Mouse (Mus musculus): ENCODE measurements around the gene Mapkapk5. TPM values are rescaled to one million over a fixed set of nuclear protein-coding genes. Genes with fewer than 3 reads are reported as not detected.

The Mapkapk5 gene
- total RNA-seq, 2 experiments from 2014 or later, result 135 to 186 TPM

DNA sequence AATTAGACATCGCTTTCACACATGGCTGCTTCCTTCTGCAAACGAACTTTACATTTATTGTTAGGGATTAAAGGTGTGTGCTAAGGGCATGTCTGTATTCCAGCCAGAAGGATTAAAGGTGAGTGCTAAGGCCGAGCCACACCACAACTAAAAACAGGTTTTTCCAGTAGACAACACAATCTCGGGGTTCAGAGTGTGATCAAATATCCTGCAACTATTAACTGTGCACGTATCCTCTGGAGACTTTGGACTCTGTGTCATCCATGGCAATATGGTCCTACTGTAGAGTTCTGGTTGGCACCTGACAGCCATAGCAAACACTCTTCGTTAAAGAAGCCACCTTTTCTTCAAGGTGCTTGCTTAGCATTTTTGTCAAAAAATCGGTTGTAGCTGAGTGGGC lies 35.7 kb downstream of the Mapkapk5 start:
- ATAC-seq (replicated peaks; ENCODE audit: low FRiP score, low TSS enrichment, poor library complexity, severe bottlenecking), result no peak

DNA sequence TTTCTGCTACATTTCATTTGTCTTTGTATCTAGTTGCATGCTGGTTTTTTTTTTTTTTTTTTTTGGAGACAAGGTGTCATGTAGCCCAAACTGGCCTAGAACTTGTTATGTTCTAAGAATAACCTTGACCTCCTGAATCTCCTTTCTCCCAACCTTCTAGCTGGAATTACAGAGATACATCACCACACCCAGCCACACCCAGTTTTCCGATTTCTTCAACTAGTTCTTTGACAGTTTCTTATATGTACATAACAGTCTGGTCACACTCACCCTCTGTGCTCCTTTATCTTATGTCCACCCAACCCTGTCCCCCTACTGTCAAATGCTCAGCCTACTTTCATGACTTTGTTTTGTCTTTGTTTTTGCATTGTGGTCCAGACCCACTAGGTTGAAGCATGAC lies 38.9 kb downstream of the Mapkapk5 start:
- no peak for ATAC-seq (replicated peaks; ENCODE audit: low FRiP score, low TSS enrichment, poor library complexity, severe bottlenecking)

GRCm38 (mm10) chr5:121503231-121503630 lies 42.5 kb downstream of the Mapkapk5 start, which contains the start of gene Adam1b:
Adam1b (minus strand) TSS chr5:121503435.
- ATAC-seq (replicated peaks; ENCODE audit: low FRiP score, low TSS enrichment, poor library complexity, severe bottlenecking), result no peak

- peak; percentile 72 for ATAC-seq (replicated peaks; ENCODE audit: low FRiP score, low TSS enrichment, poor library complexity, severe bottlenecking)
Observed at GRCm38 (mm10) chr5:121501424-121501996, 44.2 kb downstream of the Mapkapk5 start.

DNA sequence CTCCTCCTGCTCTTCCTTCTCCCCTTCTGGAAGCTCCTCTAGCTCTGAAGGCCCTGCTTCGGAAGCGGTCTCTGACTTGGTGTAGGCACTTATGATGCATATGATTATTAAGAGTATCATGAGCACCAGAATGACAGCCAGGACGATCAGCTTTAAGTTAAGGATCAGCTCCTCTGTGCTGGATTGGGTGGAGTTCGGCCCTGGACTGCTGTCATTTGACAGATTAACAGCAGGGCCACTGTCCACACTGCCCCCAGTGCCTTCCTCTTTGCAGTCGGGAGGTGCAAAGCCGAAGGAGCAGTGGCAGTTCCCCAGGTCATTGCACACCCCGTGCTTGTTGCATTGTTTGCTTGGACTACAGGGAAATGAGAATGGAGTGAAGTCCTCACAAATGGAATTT lies 45.0 kb downstream of the Mapkapk5 start:
- ATAC-seq (replicated peaks; ENCODE audit: low FRiP score, low TSS enrichment, poor library complexity, severe bottlenecking), result peak; percentile 64

- no peak for ATAC-seq (replicated peaks; ENCODE audit: low FRiP score, low TSS enrichment, poor library complexity, severe bottlenecking)
Observed at GRCm38 (mm10) chr5:121493305-121493704, 52.4 kb downstream of the Mapkapk5 start.

DNA sequence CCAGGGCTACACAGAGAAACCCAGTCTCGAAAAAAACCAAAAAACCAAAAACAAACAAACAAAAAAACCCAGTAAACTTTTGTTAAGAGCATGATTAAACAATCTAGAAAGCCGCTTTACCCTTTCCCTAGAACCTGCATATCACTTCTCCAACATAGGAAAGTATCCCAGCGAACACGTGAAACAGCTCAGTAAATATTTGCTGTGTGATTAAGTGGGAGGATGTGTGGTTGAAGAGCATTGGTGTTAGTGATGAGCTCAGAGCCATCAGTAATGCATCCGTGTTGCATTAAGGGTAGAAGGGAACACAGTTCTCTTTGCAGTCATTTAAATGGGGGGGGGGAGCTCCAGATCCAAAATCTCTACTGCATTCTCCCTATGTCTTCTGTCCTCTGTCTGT lies 60.9 kb downstream of the Mapkapk5 start:
- ATAC-seq (replicated peaks; ENCODE audit: low FRiP score, low TSS enrichment, poor library complexity, severe bottlenecking), result no peak

DNA sequence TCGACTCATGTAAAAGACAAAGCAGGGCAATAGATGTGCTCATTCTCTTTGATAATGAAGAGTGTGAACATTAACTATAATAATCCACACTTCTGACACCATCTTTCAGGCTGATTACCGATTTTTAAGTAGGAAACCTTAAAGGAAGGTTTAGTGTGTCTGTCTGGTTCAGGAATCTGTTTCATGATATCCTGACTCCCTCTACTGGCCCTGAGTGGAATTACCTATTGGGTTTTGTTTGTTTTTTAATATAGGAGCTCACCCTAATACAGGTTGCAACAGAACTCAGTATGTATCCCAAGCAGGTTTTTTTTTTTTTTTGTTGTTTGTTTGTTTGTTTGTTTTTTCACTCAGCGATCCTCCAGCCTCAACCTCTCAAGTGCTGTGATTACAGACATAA lies 68.0 kb downstream of the Mapkapk5 start:
- peak; percentile 38; the same call in 1 of the 2 replicates for ATAC-seq (replicated peaks; ENCODE audit: low FRiP score, low TSS enrichment, poor library complexity, severe bottlenecking)

GRCm38 (mm10) chr5:121476040-121476439 lies 69.7 kb downstream of the Mapkapk5 start:
- peak; percentile 85 for ATAC-seq (replicated peaks; ENCODE audit: low FRiP score, low TSS enrichment, poor library complexity, severe bottlenecking)

Other genes with a start within 250 kb of the Mapkapk5 start
- 41.4 and 52.5 TPM in 2 replicates for gene Trafd1, start 160.3 kb downstream of the Mapkapk5 start, total RNA-seq (2014; fragmentation: Nextera tagmentation)
- gene Trafd1, start 160.3 kb downstream of the Mapkapk5 start, total RNA-seq (2017), result 15.5 and 39.2 TPM in 2 replicates
- 45.2 and 47.0 TPM in 2 replicates for gene Naa25, start 148.0 kb downstream of the Mapkapk5 start, total RNA-seq (2014; fragmentation: Nextera tagmentation)
- 78.7 and 127 TPM in 2 replicates for gene Naa25, start 148.0 kb downstream of the Mapkapk5 start, total RNA-seq (2017)
- gene Tmem116, start 94.0 kb downstream of the Mapkapk5 start, total RNA-seq (2014; fragmentation: Nextera tagmentation), result not detected in 2 replicates
- gene Tmem116, start 94.0 kb downstream of the Mapkapk5 start, total RNA-seq (2017), result 2.3 TPM in 1 of 2 replicates, not detected in the other
- 191 and 257 TPM in 2 replicates for gene Erp29, start 93.4 kb downstream of the Mapkapk5 start, total RNA-seq (2014; fragmentation: Nextera tagmentation)
- gene Erp29, start 93.4 kb downstream of the Mapkapk5 start, total RNA-seq (2017), result 422 and 491 TPM in 2 replicates
- 0.39 TPM in 1 of 2 replicates, not detected in the other for gene Adam1b, start 42.5 kb downstream of the Mapkapk5 start, total RNA-seq (2014; fragmentation: Nextera tagmentation)
- not detected in 2 replicates for gene Adam1b, start 42.5 kb downstream of the Mapkapk5 start, total RNA-seq (2017)
- gene Adam1a, start 423 bp downstream of the Mapkapk5 start, total RNA-seq (2014; fragmentation: Nextera tagmentation), result 1.4 and 3.0 TPM in 2 replicates
- 2.9 and 5.0 TPM in 2 replicates for gene Adam1a, start 423 bp downstream of the Mapkapk5 start, total RNA-seq (2017)
- gene Gm42878, start 423 bp downstream of the Mapkapk5 start, total RNA-seq (2014; fragmentation: Nextera tagmentation), result not detected in 2 replicates
- gene Gm42878, start 423 bp downstream of the Mapkapk5 start, total RNA-seq (2017), result not detected in 2 replicates
- gene Aldh2, start 47.9 kb upstream of the Mapkapk5 start, total RNA-seq (2014; fragmentation: Nextera tagmentation), result 98.2 and 116 TPM in 2 replicates
- gene Aldh2, start 47.9 kb upstream of the Mapkapk5 start, total RNA-seq (2017), result 189 and 268 TPM in 2 replicates
- gene Acad12, start 73.0 kb upstream of the Mapkapk5 start, total RNA-seq (2014; fragmentation: Nextera tagmentation), result 1.8 and 2.4 TPM in 2 replicates
- gene Acad12, start 73.0 kb upstream of the Mapkapk5 start, total RNA-seq (2017), result 0.38 and 2.6 TPM in 2 replicates
- 6.2 and 14.2 TPM in 2 replicates for gene Acad10, start 114.6 kb upstream of the Mapkapk5 start, total RNA-seq (2014; fragmentation: Nextera tagmentation)
- 1.4 and 6.3 TPM in 2 replicates for gene Acad10, start 114.6 kb upstream of the Mapkapk5 start, total RNA-seq (2017)
- gene Brap, start 114.7 kb upstream of the Mapkapk5 start, total RNA-seq (2014; fragmentation: Nextera tagmentation), result 26.8 and 41.9 TPM in 2 replicates
- 57.6 and 62.5 TPM in 2 replicates for gene Brap, start 114.7 kb upstream of the Mapkapk5 start, total RNA-seq (2017)
- 117 and 144 TPM in 2 replicates for gene Atxn2, start 165.4 kb upstream of the Mapkapk5 start, total RNA-seq (2014; fragmentation: Nextera tagmentation)
- 39.4 and 41.0 TPM in 2 replicates for gene Atxn2, start 165.4 kb upstream of the Mapkapk5 start, total RNA-seq (2017)